Mouse (Mus musculus) C2C12 (cell line): ENCODE measurements around the gene Ilf3.

Experiments
- CTCF ChIP-seq: IDR thresholded peaks from one replicate; pipeline ENCODE4 v1.5.1; 2011; ENCODE audit not compliant: control insufficient read depth, insufficient read depth, insufficient read length
- FOSL1 ChIP-seq: IDR thresholded peaks from one replicate; pipeline ENCODE4 v1.8.0; 2011; ENCODE audit warnings: mild to moderate bottlenecking, low read length; ENCODE audit not compliant: poor library complexity, insufficient read depth, severe bottlenecking
- MAX ChIP-seq: IDR thresholded peaks from one replicate; pipeline ENCODE4 v1.6.1; 2011; ENCODE audit warnings: mild to moderate bottlenecking, control low read depth
- MYOG ChIP-seq: IDR thresholded peaks from one replicate; pipeline ENCODE4 v1.6.1; 2011; ENCODE audit not compliant: control insufficient read depth, insufficient read length; ENCODE audit errors: extremely low read depth
- USF1 ChIP-seq: IDR thresholded peaks from one replicate; pipeline ENCODE4 v1.6.1; 2011; ENCODE audit warnings: low read depth, mild to moderate bottlenecking, control low read depth, moderate library complexity

DNA sequence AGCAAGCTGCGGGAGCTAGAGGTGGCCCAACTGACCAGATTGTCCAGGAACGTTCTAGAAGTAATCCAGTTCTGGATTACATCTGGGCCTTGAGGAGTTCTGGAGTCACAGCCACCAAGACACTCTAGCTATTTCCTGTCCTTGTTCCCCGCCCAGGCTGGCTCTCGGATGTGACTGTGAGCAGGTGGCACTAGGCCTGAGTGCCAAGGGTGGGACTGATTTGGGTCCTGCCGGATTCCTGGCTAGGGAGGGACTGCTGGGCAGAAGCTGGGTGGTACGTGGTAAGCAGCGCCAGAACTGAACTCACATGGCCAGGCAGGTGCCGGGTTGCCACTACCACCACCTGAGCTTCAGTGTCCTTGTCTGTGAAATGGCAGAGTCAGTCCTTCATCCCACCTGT, 83.7 kb downstream of the Ilf3 start:
- TF ChIP-seq CTCF (no peak), FOSL1 (no peak), MAX (no peak), USF1 (no peak), MYOG (no peak)
